Mouse (Mus musculus) adrenal gland, postnatal 36 days (tissue): ENCODE results near the gene Pex12. TPM values are rescaled to one million over a fixed set of nuclear protein-coding genes. Genes with fewer than 3 reads are reported as not detected.

Source experiments
- DNase-seq, 2 experiments: peaks; one replicate each; pipeline ENCODE4 v3.0.0; 2021; ENCODE audit warnings: mixed read lengths in 1 of 2
- total RNA-seq, 2 experiments: library from RNA; stranded (reverse); gene quantifications; 2 replicates each; pipeline ENCODE4 v1.2.3; 2021

The Pex12 gene
- total RNA-seq, 2 experiments from 2014 or later, result 14.8 to 18.3 TPM

GRCm38 (mm10) chr11:83289036-83289435, 13.3 kb downstream of the Pex12 start:
- DNase-seq, result no peak

- DNase-seq, result no peak
These were observed 15.8 kb downstream of the Pex12 start, which contains the start of gene Slfn14 for GRCm38 (mm10) chr11:83286566-83286965. Slfn14 (minus strand) TSS chr11:83286726.

- no peak for DNase-seq
These were observed 16.8 kb downstream of the Pex12 start for GRCm38 (mm10) chr11:83285627-83286026.

GRCm38 (mm10) chr11:83282084-83282483, 20.3 kb downstream of the Pex12 start:
- no peak for DNase-seq

DNA sequence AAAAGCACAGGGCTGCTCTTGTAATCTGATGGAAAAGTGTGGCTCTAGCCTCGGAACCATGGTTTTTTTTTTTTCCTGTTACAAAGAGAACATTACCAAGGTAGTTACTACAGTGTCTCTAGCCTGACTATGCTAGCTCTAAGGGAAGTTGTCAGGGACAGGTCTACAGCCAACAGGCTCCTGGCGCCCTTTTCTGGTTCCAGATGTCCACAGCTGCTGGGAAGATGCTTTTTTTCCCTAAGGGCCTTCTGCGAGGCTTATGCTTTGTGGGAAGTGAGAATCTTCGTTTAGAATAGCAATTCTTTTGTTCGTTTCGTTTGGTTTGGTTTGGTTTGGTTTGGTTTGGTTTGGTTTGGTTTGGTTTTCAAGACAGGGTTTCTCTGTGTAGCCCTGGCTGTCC, 22.7 kb downstream of the Pex12 start:
- DNase-seq, result no peak

DNA sequence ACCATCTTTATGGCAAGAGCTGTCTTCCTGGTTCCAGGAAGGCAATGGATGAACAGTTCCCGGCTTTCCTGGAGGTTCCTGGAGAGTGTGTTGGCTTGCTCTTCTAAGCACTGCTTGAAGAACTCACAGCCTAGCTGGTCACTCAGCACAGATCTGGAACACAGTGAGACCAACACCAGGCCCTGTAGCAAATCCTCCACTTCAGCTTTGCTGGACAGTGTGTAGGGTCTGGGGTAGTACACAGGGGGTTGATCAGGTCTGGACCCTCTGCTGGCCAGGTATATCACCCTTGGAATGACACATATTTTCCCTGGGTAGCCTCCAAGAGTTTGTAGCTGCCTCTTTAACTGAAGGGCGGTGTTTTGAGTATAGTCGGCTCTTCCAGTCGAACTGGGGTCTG, 23.4 kb downstream of the Pex12 start:
- no peak for DNase-seq

GRCm38 (mm10) chr11:83276251-83276650, 26.1 kb downstream of the Pex12 start:
- no peak for DNase-seq

DNA sequence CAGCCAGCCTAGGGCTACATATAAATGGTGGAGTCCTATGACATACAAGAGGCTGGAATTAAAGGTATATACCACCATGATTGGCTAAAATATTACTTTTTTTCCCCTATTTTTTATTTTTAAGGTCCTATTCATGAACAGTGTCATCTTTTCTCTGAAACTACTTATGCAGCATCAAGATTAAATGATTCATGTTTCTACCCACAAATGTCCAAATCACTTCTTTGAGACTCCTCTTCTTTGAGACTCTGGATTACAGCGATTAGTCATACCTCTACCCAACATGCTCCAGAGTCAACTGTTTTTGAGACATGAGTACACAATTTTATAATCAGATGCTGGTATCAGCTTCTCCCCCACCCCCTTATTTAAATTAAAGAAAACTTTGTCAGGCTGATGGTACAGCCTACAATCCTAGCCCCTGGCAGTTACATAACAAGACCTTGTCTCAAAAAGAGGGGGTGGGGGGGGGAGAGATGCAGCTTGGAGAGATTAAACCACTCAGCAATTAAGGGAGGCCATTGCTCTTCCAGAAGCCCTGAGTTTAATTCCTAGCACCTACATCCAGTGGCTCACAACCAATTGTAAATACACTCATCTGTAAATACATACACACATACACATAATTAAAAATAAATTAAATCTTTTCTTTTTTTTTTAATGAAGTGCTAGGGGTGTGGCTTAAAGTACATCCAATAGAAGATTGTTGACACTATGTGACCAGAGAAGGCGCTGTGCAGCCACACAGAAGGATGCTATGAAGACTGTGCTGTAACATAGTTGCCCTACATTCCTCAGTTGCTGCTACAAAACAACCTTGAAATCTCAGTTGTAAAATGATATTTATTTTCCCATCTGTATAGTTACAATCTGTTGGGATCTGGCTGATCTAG, 30.2 kb downstream of the Pex12 start:
- DNase-seq, result peak in 1 of 2 experiments; percentile 11

- peak; percentile 81 to 84 for DNase-seq
These were observed 31.0 kb downstream of the Pex12 start for GRCm38 (mm10) chr11:83271151-83271950.

- no peak for DNase-seq
These were observed 31.6 kb downstream of the Pex12 start for GRCm38 (mm10) chr11:83270842-83271150.

GRCm38 (mm10) chr11:83263146-83263545, 39.2 kb downstream of the Pex12 start:
- no peak for DNase-seq

DNA sequence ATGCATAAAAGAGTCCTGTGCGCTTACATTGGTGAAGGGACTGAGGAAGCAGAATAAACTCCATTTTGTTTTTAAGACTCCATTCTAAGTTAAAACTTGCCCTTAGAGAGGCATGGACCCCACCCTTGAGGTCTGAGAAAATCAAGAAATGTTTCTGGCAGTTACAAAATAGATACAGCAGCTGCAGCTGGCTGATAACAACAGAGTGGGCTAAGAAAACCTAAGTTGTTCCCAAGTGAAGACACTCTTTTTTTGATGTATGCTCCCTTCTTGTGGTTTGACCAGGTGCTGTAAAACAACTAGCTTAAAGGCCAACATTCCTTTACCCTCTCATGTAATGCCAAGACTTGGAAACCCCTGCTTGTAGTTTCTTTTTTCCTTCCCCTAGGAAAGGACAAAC, 39.7 kb downstream of the Pex12 start:
- DNase-seq, result no peak

DNA sequence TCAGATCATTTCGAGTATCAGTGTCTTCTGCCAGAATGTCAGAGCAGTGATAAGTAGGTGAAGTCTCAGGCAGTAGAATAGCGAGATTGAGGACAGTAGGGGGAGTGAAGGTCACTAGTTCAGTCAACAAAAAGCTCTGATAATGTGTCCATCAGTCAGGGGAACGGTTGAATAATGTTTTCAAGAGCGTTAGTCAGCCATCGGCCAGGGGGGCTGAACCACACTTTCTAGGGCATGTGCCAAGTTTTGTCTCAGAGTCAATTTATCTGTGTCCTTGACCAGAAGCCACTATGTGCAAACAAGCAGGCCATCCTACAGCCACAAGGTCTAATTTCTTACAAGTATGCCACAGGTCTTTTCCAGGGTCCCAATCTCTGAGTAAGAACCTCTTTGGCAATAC, 45.2 kb downstream of the Pex12 start:
- DNase-seq, result peak; percentile 72 to 81

Other genes starting within 250 kb of the Pex12 start
- 1 to 10 TPM; 4.8 to 6.3 TPM for gene Slfn2, start 237.5 kb downstream of the Pex12 start, total RNA-seq
- under 1 TPM; 0.20 to 0.43 TPM for gene Slfn1, start 185.7 kb downstream of the Pex12 start, total RNA-seq
- under 1 TPM; 0.13 to 0.26 TPM for gene Slfn4, start 127.4 kb downstream of the Pex12 start, total RNA-seq
- gene Slfn3, start 111.3 kb downstream of the Pex12 start, total RNA-seq, result 1 to 10 TPM; 1.8 to 2.9 TPM
- gene Slfn14, start 15.9 kb downstream of the Pex12 start, total RNA-seq, result not detected
- gene Ap2b1, start 3.6 kb downstream of the Pex12 start, total RNA-seq, result 100 to 1,000 TPM; 109 to 114 TPM
- gene Rasl10b, start 106.6 kb upstream of the Pex12 start, total RNA-seq, result 10 to 100 TPM; 12.0 to 13.6 TPM
- gene Gas2l2, start 126.9 kb upstream of the Pex12 start, total RNA-seq, result not detected
- gene 1700020L24Rik, start 135.1 kb upstream of the Pex12 start, total RNA-seq, result under 1 TPM; 0.30 to 0.43 TPM
- gene Mmp28, start 160.5 kb upstream of the Pex12 start, total RNA-seq, result 10 to 100 TPM; 11.0 to 12.7 TPM
- 10 to 100 TPM; 62.2 to 78.5 TPM for gene Taf15, start 170.5 kb upstream of the Pex12 start, total RNA-seq
- gene Heatr9, start 219.6 kb upstream of the Pex12 start, total RNA-seq, result not detected
- 1 to 10 TPM in 1 of 2 experiments, under 1 TPM in 1; 0.79 to 2.2 TPM for gene Ccl5, start 227.9 kb upstream of the Pex12 start, total RNA-seq